Mouse (Mus musculus) neutrophil, adult 5-6 weeks (primary cell): Measurements from ENCODE around the gene Cntnap2. TPM values are rescaled to one million over a fixed set of nuclear protein-coding genes. Genes with fewer than 3 reads are reported as not detected.
"Not testable (repeated sequence)": the region's sequence is repeated elsewhere in the genome, so short reads cannot be mapped to it uniquely, and the experiment has no call there.

Experiments
- ATAC-seq: fragments of 151-379, 151-347 bp; 2 replicates; pipeline ENCODE4 v1.8.0; 2017; ENCODE audit warnings: mild to moderate bottlenecking, moderate TSS enrichment; ENCODE audit not compliant: insufficient number of reproducible peaks, poor library complexity, low FRiP score, severe bottlenecking; ENCODE audit errors: extremely low read depth
- total RNA-seq: library from RNA; stranded (forward); fragments of 200-1000 nt; gene quantifications from 2 replicates; pipeline ENCODE4 v1.2.3, GENCODE M21; 2017

Cntnap2 gene
- total RNA-seq, 1 experiment from 2014 or later, result not detected

DNA sequence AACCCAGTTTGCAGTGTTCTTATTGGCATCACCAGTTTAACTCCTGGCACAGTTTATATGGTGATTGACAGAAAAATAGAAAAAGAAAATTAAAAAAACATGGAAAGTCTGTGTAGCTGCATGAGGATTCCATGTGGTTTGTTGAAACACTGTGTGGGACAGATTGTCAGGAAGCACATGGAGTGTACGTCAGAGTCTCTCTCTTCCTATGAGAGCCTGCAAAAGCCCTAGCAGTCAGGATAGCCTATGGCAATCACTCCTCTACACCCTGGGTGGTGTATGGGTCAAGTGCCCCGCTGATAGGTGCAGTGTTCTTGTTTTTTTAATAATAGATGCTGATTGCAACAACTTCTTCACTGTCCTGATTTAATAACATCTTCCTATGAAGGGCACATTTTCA, 2123.1 kb downstream of the Cntnap2 start:
- ATAC-seq, result no peak

DNA sequence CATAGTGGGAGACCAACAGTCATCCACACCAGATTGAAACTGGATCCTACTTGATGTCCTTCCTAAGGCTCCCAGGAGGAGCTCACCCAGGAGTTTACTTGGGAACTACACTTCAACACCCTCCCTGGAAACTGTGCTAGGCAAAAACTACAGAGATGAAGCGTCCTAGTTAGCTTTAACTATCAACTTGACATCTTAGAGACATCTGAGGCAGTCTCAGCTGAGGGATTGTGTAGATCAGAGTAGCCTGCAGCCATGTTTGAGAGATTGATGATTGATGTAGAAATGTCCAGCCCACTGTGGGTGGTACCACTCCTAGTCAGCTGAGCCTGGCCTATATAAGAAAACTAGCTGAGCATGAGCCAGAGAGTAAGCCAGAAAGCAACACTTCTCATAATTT, 2123.6 kb downstream of the Cntnap2 start:
- no peak for ATAC-seq

DNA sequence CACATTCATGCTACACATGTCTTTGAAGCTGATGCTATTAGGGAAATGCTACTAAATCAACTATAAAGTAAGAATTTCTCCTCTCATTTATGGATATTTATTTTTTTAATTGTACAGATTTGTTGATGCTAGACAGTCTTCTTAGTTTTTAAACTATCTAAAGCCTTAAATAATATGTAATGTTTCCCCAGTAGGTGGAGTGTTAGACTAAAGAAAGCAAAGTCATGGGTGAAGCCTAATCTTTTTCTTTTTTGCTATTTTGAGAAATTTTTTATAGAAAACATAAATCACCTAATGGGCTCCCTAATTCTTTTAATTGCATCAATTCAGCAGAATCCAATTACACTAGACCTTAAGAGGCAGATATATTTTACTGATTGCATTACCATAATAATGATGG, 2124.7 kb downstream of the Cntnap2 start:
- not testable (repeated sequence) for ATAC-seq

DNA sequence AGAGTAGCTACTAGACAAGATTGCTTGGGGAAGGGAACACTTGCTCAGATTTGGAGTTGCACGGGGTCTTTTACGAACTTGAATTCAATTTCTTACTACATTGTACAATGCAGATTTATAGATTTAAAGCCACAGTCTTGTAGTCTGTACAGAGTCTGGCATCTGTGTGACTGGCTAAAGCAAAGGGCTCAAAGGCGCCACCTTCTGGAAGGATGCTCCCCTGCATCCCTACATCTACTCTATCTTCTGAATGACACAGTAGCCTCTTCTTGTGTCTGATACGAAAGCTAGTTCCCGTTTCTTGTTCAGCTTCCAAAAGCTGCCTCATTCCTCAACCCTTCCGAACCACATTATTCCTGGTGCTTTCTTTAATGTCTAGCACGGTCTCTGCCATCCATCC, 2129.0 kb downstream of the Cntnap2 start:
- ATAC-seq, result no peak

DNA sequence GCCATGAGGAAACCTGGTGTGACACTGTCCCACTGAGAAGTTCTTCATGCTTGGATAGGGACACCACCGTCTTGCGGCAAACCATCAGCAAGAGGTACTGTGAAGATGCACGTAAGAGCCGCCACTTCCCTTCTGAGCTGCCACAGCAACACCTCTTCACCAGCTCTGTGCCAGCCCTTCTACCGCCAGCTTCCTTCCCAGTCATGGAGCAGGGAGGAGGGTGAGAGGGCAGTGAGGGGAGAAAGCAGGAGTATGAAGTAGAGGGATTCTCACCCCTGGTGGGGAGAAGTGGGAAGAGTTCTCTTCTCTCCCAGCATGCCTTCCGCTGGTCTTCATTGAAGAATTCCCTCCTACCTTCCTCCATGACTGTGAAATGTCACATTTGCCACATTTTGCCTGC, 2129.4 kb downstream of the Cntnap2 start:
- not testable (repeated sequence) for ATAC-seq

DNA sequence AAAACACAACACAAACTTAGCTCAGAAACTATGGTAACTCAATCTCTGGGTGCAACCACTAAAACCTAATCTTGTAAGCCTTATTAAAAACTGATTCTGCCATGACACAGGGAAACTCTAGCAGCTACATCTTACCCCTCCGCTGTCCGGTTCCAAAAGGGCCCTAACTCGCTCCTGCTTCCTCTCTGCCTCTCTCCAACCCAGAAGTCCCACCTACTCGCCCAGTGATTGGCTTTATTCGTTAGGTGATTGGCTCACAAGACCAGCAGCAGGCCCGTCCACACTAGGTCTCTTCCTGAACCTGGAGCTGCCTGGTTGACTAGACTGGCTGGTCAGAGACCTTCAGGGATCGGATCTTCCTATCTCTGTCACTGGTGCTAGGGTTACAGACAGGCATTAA, 2131.1 kb downstream of the Cntnap2 start:
- ATAC-seq, result no peak

DNA sequence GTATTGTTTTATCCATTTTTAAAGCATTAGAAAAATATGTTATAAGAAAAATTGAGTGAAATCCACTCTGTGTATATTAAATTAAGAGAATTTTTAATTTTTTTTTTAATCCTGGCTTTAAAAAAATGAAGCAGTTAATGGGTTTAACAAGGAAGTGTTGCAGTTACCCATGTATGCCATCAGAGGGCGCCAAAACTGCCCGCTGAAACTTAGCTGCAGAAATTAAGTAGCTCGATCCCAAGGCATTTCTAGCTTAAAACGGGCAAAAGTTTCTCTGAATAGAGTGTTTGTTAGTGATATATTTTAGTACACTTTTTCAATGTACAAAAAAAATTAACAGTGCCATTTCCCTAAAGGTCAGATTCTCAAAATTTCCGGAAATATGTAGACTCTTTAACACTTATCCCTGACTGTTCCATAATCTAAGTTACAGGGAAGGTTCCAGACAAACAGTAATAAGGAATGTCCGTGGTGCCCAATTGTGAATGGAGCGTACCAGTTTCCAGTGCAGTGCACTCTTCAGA, 2132.2 kb downstream of the Cntnap2 start:
- no peak for ATAC-seq

DNA sequence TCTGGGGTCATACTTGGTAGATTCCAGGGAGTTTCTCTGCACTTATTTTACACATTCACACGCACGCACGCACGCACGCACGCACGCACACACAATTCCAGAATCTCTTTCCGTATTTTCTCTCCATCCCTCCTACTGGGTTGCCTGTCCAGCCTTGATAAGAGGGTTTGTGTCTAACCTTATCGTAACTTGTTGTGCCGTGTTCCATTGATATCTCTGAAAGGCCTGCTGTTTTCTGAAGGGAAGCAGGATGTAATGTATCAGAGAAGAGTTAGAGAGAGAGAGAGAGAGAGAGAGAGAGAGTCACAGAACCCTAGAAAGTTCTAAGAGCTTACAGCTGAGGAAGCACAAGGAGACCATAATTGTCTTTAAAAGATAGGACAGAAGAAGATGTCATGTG, 2132.8 kb downstream of the Cntnap2 start:
- ATAC-seq, result no peak

DNA sequence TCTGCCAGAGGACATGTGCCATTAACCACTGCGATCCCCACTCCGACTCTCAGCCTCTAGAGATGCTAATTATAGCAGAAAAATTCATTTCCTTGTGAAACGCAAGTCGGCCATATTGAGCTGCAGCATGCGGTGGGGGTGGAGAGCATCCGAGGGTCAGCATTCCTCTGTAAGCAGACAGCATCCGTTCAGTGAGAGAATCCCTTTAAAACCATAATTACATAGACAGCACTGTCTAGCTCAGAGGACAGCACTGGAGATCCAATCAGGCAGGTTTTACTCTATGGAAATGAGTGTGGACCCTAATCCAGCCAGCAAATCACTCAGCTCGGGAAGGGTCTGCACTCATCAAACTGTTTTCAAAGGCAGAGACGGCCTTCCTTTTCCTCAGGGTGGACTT, 2133.3 kb downstream of the Cntnap2 start:
- no peak for ATAC-seq

DNA sequence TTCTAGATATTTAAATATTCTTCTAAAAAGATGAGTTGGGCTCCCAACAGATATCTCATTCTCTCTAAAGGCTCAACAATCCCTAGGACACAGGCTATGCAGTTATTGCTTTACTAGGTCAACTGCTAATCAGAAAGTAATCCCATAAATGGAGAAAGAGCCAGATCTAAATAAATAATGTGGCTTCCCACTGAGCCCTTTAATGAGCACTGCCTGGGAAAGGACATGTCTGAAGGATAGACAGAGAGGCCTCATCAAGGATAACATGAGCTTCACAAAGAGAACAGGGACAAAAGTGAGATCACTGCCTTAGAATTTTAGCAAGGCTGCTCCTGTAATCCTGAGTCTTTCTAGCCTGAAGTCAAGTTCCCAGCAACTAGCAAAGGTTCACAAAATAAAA, 2138.4 kb downstream of the Cntnap2 start:
- ATAC-seq, result no peak

DNA sequence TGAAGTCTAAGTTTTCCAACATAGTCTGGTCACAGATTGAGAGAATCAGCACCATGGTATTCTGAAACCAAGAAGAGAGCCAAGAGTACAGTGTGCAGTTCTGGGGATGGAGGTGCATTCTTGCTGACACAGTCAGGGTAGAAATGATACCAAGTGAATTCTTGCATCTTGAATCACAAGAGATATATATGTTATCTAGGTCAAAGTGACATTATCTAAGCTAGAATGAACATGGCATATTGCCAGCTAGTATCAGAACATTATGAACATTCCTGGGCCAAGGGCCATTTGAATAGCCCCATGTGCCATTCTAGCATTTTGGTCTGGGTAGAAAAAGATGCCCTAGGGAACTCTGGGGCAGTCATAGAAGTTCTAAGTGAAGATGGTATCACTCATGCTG, 2141.5 kb downstream of the Cntnap2 start:
- ATAC-seq, result no peak

DNA sequence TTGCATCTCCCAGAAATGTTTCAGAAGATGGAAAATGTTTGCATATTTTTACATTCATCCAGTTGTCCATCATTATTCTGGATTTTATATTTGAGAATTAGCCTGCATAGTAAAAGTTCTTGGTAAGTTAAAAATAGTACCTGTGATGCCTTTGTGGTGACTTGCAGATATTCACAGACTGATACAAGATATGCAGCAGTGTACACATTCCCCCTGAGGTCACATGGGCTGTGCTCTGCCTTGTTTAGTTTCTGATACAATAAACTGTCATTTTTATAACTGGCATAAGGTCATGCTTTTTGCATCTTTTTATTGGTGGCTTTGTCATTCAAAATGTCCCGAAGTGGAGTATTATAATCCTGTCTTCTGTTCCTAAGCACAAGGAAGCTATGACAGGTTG, 2148.9 kb downstream of the Cntnap2 start:
- ATAC-seq, result no peak

DNA sequence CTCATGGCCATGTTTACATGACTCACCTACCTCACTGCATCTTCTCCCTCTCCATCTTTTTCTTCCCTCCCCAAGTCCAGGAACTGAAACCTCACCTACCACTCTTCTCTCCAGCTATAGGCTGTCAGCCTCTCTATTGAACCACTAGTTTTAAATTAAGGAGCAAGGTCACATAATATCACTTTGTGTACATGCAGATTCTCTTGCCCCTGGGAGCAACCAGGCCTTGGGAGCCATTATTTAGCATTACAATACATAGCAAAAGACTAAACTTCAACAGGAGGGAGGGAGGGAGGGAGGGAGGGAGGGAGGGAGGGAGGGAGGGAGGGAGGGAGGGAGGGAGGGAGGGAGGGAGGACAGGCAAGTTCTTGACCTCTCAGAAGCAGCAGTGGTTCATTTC, 2155.6 kb downstream of the Cntnap2 start:
- no peak for ATAC-seq

DNA sequence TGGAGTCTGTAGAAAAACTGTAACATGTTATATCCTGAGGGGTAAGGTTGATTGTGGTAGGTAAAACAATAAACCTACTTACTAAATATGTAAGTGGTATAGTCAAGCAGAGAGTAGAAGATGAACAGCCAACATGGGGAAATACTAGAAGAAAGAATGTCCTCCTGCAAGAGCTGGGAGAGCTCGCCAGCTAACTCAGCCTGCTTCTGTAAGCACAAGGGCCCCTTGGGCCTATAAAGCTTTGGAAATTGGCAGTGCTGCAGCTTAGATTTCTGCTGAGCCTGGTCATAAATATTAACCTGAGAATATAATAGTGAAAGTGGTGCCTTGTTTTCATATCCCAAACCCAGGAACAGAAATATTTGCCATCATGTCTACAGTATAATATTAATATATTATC, 2164.4 kb downstream of the Cntnap2 start:
- not testable (repeated sequence) for ATAC-seq

DNA sequence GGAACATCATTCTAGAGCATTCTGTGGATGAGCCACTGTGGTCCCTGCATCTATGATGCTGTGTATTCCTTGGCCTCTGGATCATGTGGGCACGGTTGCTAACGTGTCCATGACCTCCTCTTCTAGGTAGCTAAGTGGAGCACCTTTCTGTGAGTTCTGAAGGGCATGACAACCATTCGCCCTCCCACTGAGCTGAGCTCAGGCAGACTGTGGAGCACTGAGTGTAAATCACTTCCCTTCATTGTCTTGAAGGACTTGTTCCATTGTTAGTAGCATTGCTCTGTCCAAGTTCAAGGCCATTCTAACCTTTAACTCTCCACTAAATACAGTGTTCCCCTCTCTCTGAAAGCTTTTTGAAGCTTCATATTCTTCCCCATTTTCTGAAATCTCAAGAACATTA, 2166.2 kb downstream of the Cntnap2 start:
- ATAC-seq, result not testable (repeated sequence)

DNA sequence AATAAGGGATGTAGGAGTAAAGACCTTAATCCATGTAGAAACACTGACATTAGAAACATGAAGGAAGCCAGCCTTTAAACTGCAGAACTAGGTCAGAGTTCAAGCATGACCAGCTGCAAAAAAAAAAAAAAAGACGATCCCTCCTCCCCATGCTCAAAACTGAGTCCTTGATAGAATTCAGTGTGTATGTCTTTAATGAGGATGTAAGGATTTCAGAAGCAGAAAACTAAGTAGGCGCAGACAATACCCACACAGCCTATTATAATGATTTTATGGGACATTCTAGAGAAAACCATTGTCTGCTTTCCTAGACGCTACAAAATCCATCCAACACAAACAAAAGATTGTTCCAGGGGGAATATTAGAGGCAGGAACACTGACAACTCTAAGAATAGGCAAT, 2168.4 kb downstream of the Cntnap2 start:
- ATAC-seq, result no peak

DNA sequence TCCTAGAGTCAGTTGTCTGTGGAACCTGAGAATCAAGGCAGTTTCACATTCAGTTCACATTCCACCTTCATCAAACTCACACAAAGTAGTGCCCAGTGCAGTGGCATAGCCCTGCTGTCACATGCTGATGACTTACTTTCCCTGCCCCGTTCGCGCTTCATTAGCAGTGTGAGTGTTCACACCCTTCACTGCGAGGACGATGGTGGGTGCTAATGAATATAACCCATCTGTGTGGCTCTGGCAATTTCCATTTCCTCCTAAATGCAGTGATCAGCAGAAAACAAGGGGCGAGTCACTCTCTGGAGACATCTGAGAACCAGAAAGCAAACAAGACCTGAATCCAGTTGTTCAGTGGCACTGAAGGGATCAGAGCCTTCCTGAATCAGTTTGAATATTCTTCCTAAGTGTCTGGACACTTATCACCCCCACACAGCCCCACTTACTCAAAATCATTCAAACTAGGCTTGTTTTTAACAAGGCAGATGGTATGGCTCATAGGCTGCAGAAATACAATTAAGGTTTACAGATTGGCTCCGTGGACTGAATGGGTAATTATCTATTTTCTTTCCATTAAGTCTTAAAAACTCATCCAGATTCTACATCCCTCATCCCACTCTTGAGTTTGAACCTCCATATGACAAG, 2169.6 kb downstream of the Cntnap2 start:
- no peak for ATAC-seq

DNA sequence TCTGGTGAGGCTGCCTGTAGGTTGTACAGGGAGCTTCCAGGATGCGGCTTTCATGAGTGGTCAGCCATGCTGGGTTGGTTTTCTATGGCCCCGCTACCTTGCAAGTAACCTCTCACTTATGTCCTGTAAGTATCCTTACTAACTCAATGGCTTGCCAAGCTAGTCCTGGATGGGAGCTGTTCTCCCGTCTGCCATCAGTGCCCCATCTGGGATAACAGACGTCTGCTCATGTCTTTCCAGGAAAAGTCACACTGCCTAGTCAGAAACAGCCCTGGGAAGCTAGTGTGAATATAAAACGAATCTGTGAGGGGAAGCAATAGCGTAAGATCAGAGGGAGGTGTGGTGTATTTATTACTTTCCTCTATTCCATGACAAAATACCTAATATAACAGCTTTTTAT, 2172.4 kb downstream of the Cntnap2 start:
- no peak for ATAC-seq

DNA sequence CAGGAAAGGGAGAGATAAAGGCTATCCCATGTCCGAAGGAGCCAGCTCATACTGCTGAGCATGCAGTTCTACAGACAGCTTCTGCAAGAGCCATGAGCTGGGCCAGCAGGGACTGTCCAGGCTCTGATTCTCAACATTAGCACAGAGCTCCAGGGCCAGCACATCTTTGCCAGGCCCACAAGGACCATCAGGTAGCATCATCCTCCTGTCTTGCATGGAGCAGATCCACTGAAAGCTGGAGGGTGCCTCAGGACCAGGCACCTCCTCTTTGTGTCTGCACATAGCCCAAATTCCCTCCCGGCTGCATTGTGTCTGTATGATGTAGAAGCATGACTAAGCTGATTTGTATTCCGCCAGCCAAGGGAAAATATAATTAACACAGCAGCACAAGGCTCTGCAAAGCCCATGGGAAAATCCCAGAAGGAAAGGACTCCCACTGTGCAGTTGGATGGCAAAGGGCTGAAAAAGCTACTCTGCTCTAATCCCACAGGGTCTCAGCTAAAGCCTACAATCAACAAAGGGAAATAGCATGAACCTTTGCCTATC, 2180.3 kb downstream of the Cntnap2 start:
- no peak for ATAC-seq

DNA sequence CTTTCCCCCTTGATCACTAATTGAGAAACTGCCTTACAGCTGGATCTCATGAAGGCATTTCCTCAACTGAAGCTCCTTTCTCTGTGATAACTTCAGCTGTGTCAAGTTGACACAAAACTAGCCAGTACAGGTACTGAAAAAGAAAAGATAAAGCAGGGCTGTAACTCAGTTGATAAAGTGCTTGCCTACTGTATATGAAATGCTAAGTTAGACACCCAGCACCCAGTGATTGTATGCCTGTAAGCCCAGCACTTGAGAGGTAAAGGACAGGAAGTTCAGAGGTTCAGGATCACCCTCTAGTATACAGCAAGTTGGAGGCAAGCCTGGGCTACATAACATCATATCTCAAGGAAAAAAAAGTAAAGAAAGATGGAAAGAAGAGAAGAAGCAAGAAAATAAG, 2182.2 kb downstream of the Cntnap2 start:
- ATAC-seq, result no peak
